Mouse (Mus musculus) frontal cortex, postnatal 25 days (tissue): Measurements from ENCODE around the gene Palm2.

Experiments
- DNase-seq, 2 experiments: peaks; one replicate each; pipeline ENCODE4 v3.0.0; 2022; ENCODE audit warnings: low spot score in 2 of 2

The Palm2 gene

DNA sequence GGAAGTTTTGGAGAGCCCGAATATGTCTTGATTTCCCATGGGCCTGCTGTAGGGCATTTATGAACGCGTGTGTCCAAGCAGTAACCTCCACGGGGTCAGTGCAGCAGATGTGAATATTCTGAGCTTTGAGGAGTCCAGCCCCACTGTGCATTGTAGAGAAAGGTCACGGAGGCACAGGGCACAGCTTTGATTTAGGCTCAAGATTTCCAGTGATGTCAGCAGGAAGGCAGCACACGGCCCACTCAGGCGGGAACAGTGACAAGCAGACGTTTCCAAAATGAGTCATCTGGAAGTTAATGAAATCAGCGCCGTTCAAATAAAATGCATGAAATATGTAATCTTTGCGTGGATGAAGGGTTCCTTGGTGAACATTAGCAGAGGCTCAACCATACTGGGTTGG, 323.9 kb downstream of the Palm2 start:
- DNase-seq, result no peak
